Mouse (Mus musculus) heart, adult 2 months (tissue): Measurements from ENCODE around the gene Kcnip1.

Experiments
- CTCF ChIP-seq: fragments of 200-600 bp; IDR thresholded peaks from 2 replicates; pipeline ENCODE4 v1.8.1; 2022; ENCODE audit warnings: antibody characterized with exemption, mild to moderate bottlenecking, moderate library complexity
- EP300 ChIP-seq: fragments of 200-500 bp; IDR thresholded peaks from 2 replicates; pipeline ENCODE4 v1.6.1; 2011; ENCODE audit warnings: low read depth, low read length, control low read depth; ENCODE audit not compliant: insufficient read depth
- POLR2A ChIP-seq: fragments of 200-500 bp; IDR thresholded peaks from 2 replicates; pipeline ENCODE4 v1.6.1; 2011; ENCODE audit warnings: mild to moderate bottlenecking, low read depth, low read length, control low read depth; ENCODE audit not compliant: insufficient read depth

DNA sequence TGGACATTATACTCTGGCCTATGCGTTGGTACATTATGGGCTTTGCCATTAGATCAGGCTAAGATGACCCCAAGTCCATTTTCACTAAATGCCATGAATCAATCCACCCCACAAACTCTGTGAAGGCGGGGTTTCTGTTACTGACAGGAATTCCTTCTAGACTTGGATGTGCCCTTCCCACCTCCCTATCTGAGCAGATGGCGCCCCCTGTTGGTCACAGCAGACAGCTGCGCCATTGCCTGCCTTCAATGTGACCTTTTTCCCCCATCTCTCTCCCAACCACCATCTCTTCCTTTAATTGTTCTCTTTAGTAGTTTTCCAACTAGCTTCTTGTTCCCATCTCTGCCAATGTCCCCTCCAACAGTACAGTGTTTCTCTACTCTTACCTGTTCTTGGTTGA lies 243.0 kb downstream of the Kcnip1 start:
- peak; percentile 31 for TF ChIP-seq CTCF
- TF ChIP-seq POLR2A = no peak
- no peak for TF ChIP-seq EP300
